Mouse (Mus musculus) gastrocnemius, postnatal 25 days (tissue): ENCODE data around the gene Sp100. TPM values are rescaled to one million over a fixed set of nuclear protein-coding genes. Genes with fewer than 3 reads are reported as not detected.

ENCODE experiments used
- DNase-seq: peaks from one replicate; pipeline ENCODE4 v3.0.0; 2022
- microRNA-seq, 2 experiments: library from miRNA; unstranded; fragments of <30 nt; microRNA quantifications; one replicate each; pipeline ENCODE4 v1.2.0; 2021; ENCODE audit warnings: borderline replicate concordance in 2 of 2
- total RNA-seq, 2 experiments: library from RNA; stranded (reverse); gene quantifications; 1 replicate in 1 of 2; 2 replicates in 1 of 2; pipeline ENCODE4 v1.2.3; 2021

Sp100 gene
- total RNA-seq, 2 experiments from 2014 or later, result 4.6 to 4.9 TPM

DNA sequence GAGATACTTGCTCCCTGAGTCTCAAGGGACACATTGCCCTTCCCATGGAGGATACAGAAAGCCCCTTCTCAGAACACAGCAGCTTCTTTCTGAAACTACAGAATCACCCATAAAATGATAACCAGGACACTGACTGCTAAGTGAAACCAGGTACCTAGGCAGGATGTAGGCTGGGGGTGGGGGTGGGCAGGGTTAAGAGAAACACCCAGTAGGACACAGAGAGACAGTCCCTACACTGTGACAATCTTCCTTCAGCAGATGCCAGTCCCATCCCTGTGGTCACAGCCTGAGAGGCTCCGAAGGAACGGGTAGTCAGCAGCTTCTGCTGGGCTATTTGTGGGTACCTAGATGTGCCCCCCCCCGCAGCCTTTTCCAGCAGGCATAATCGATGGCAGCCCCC, 100.9 kb downstream of the Sp100 start:
- DNase-seq, result no peak

DNA sequence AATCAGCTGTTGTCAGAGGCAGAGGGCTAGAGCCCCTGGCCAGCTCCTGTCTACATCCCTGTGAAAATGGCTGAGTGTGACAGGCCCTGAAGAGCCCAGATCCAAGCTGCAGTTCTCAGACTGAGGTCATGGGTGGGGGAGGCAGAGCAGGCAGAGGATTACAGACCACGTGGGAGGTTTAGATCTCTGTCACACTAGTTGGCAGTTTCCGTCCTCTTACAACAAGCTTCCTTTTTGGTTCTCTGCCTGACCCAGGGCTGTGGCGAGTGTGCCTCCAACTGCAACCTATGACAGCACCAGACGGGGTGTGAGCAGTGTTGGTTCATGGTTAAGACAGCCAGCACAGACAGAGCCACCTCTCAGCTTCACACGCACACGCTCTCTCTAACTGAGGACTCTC, 101.7 kb downstream of the Sp100 start:
- DNase-seq, result peak; percentile 52

DNA sequence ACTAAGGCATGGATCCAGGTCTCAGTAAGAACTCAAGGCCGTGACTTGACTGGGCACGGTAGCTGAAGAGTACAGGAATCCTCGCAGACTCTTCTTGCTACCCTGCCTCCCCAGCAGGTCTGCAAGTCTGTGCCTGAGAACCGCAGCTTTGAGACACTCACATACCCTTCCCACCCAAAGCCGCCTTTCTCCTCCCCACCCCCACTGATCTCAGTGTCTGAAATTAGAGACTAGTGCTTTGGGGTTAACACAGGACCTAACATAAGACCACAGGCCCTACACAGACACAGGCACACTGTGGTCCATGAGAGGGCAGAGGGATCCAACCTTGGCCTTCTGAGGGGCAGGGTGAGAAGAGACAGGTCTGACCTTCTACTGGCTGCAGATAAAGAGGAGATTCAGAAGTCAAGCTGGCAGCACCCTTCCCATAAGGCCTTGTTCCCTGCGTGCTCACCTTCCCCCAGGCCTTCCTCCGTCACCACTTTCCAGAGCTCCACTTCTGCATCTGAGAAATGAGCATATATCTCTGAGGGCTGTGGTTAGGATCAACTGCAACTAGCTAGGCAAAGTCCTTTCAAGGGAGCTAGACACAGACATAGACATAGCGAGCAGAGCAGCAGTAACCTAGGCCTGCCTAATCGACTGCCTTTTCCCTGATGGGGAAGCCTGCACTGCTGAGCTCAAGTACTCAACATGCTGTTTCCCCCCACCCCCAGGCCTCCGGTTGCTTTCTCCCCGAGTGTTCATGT, 102.3 kb downstream of the Sp100 start:
- DNase-seq, result no peak

- DNase-seq, result peak; percentile 61
These were observed 107.9 kb downstream of the Sp100 start for GRCm38 (mm10) chr1:85757531-85758230.

DNA sequence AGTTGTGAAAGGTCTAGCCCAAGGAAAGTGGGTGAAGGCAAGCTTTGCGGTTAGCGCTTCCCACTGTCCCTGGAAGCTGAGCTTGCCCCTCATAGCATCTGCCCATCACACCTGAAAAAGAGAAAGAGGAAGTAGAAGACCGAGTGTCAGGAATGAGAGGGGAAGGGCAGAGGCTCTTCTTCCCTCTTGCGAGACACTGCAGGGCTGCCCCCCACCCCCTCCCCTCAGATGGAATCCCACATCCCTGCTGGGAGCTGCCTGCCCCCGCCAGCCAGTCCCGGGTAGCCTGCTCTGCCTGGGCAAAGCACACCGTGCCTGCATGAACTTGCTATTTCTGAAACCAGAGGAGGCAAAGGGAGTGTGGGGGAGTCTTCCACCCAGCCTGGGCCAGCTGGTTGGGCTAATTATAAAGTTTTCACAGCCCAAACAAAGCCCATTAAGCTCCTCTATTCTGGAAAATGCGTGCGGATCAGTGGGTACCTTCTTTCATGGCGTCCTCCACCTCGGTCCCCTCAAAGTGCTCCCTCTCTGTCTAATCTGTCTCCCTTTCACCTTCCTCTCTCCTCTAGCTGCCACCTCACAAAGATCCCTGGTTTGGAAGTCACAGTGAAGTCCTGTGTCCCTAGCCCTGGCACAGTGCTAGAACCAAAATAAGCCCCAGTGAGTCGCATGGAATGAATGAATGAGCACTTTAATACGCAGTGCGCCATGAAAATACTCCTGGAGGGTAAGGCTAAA, 108.6 kb downstream of the Sp100 start:
- peak; percentile 62 for DNase-seq

DNA sequence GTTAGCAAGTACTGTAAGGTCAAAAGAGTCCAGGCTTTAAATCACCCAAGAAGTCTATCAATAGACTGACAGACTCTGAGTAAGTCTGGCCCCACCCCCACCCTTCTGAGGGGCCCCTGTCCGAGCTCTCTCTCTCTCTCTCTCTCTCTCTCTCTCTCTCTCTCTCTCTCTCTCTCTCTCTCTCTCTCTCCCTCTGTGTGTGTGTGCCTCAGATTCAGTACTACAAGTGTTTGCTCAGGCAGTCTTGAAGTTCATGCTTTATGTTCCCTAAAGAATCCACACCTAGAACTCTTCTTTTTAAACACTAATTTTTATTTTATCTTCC, 109.1 kb downstream of the Sp100 start:
- no peak for DNase-seq

Small RNAs within 50 kb of the gene (microRNA-seq; reads per million reads assigned to microRNA genes)
- 0 to 0.74 reads per million in 2 experiments for gene Mir8096

Other genes with a start within 250 kb of the Sp100 start
- not detected for gene G530012D18Rik, start 74.3 kb upstream of the Sp100 start, total RNA-seq
- gene Sp110, start 51.2 kb upstream of the Sp100 start, total RNA-seq, result 1 to 10 TPM in 1 of 2 experiments, under 1 TPM in 1; 0.72 to 1.3 TPM
- gene Sp140, start 49.6 kb upstream of the Sp100 start, total RNA-seq, result 1 to 10 TPM in 1 of 2 experiments, under 1 TPM in 1; 0.18 to 1.9 TPM
- gene A630001G21Rik, start 128.7 kb downstream of the Sp100 start, total RNA-seq, result under 1 TPM; 0.15 to 0.48 TPM
- gene Cab39, start 143.5 kb downstream of the Sp100 start, total RNA-seq, result 100 to 1,000 TPM; 142 to 177 TPM
- gene Itm2c, start 244.3 kb downstream of the Sp100 start, total RNA-seq, result 10 to 100 TPM; 21.2 to 22.6 TPM